Mouse (Mus musculus) C2C12 (cell line): ENCODE measurements around the gene Rufy1. TPM values are rescaled to one million over a fixed set of nuclear protein-coding genes. Genes with fewer than 3 reads are reported as not detected.

Source experiments
- H3K27me3 ChIP-seq: one replicate; pipeline ENCODE4 v1.6.1; 2011; ENCODE audit not compliant: control insufficient read depth, insufficient read depth, insufficient read length
- H3K36me3 ChIP-seq: one replicate; pipeline ENCODE4 v1.6.1; 2011; ENCODE audit not compliant: control insufficient read depth, insufficient read depth
- H3K4me3 ChIP-seq: one replicate; pipeline ENCODE4 v1.5.1; 2011; ENCODE audit warnings: mild to moderate bottlenecking, control low read depth; ENCODE audit not compliant: poor library complexity, insufficient read depth, severe bottlenecking
- H3K79me2 ChIP-seq: one replicate; pipeline ENCODE4 v1.6.1; 2011; ENCODE audit not compliant: control insufficient read depth, insufficient read depth
- H3K79me3 ChIP-seq: one replicate; pipeline ENCODE4 v1.6.1; 2011; ENCODE audit warnings: low read depth, control low read depth
- H3ac ChIP-seq: one replicate; pipeline ENCODE3; 2011; ENCODE audit warnings: low read depth; ENCODE audit not compliant: control insufficient read depth, insufficient read length
- CEBPB ChIP-seq: IDR thresholded peaks from one replicate; pipeline ENCODE4 v1.6.1; 2011; ENCODE audit warnings: low read depth, mild to moderate bottlenecking, control low read depth, moderate library complexity
- CTCF ChIP-seq: IDR thresholded peaks from one replicate; pipeline ENCODE4 v1.5.1; 2011; ENCODE audit not compliant: control insufficient read depth, insufficient read depth, insufficient read length
- FOSL1 ChIP-seq: IDR thresholded peaks from one replicate; pipeline ENCODE4 v1.8.0; 2011; ENCODE audit warnings: mild to moderate bottlenecking, low read length; ENCODE audit not compliant: poor library complexity, insufficient read depth, severe bottlenecking
- MAX ChIP-seq: IDR thresholded peaks from one replicate; pipeline ENCODE4 v1.6.1; 2011; ENCODE audit warnings: mild to moderate bottlenecking, control low read depth
- MYOD1 ChIP-seq: IDR thresholded peaks from one replicate; pipeline ENCODE4 v1.6.1; 2011; ENCODE audit warnings: low read depth; ENCODE audit not compliant: control insufficient read depth, insufficient read length
- MYOG ChIP-seq: IDR thresholded peaks from one replicate; pipeline ENCODE4 v1.6.1; 2011; ENCODE audit not compliant: control insufficient read depth, insufficient read length; ENCODE audit errors: extremely low read depth
- USF1 ChIP-seq: IDR thresholded peaks from one replicate; pipeline ENCODE4 v1.6.1; 2011; ENCODE audit warnings: low read depth, mild to moderate bottlenecking, control low read depth, moderate library complexity
- polyA plus RNA-seq: library from polyadenylated mRNA; unstranded; fragments of >200 nt; fragmentation: generic; extraction: Trizol; gene quantifications from one replicate; pipeline ENCODE4 v1.2.1, GENCODE M21; 2012; ENCODE audit warnings: missing spikeins

Gene Rufy1
- polyA plus RNA-seq, 1 experiment, result 11.1 TPM

GRCm38 (mm10) chr11:50379023-50379752, 51.7 kb downstream of the Rufy1 start:
- Histone ChIP-seq H3ac (peak overlapping the region; percentile 51), H3K79me3 (peaks cover 60% of the 10 kb centered on the region), H3K36me3 (peaks cover 59% of the 10 kb centered on the region), H3K27me3 (no peaks in the 10 kb centered on the region), H3K79me2 (peaks cover 63% of the 10 kb centered on the region), H3K4me3 (peak overlapping the region; percentile 92)
- TF ChIP-seq FOSL1, result no peak
- TF ChIP-seq CEBPB, result no peak
- no peak for TF ChIP-seq MYOG
- TF ChIP-seq CTCF, result no peak
- no peak for TF ChIP-seq MAX
- no peak for TF ChIP-seq MYOD1
- TF ChIP-seq USF1, result no peak

GRCm38 (mm10) chr11:50377892-50378684, 52.8 kb downstream of the Rufy1 start:
- TF ChIP-seq MYOD1 (no peak), CEBPB (peak; percentile 100), USF1 (no peak), MYOG (no peak), FOSL1 (no peak), CTCF (peak; percentile 91), MAX (peak; percentile 64)

GRCm38 (mm10) chr11:50376911-50377891, 53.7 kb downstream of the Rufy1 start, which contains the start of gene Hnrnph1:
Gene Hnrnph1, plus strand, starts transcription at chr11:50376990.
- TF ChIP-seq MAX (peak; percentile 44), MYOG (no peak), CEBPB (peak; percentile 58)
- Histone ChIP-seq H3K36me3 (peaks cover 39% of the 10 kb centered on the region), H3K4me3 (peak within 1 kb of the TSS; percentile 92), H3ac (peak within 1 kb of the TSS; percentile 86), H3K79me3 (peaks cover 45% of the 10 kb centered on the region), H3K79me2 (peaks cover 47% of the 10 kb centered on the region), H3K27me3 (no peaks in the 10 kb centered on the region)

More at GRCm38 (mm10) chr11:50377892-50378684, 52.8 kb downstream of the Rufy1 start:
- H3K79me2 ChIP-seq, result peaks cover 56% of the 10 kb centered on the region
- peak overlapping the region; percentile 92 for H3K4me3 ChIP-seq
- H3K36me3 ChIP-seq, result peaks cover 48% of the 10 kb centered on the region
- no peaks in the 10 kb centered on the region for H3K27me3 ChIP-seq
- H3ac ChIP-seq, result peak overlapping the region; percentile 86
- peaks cover 54% of the 10 kb centered on the region for H3K79me3 ChIP-seq

GRCm38 (mm10) chr11:50376156-50376790, 54.7 kb downstream of the Rufy1 start:
- H3K79me3 ChIP-seq, result peaks cover 36% of the 10 kb centered on the region
- peak overlapping the region; percentile 37 for H3K4me3 ChIP-seq
- peaks cover 30% of the 10 kb centered on the region for H3K36me3 ChIP-seq
- no peaks in the 10 kb centered on the region for H3K27me3 ChIP-seq
- H3K79me2 ChIP-seq, result peaks cover 38% of the 10 kb centered on the region
- TF ChIP-seq USF1, result no peak
- H3ac ChIP-seq, result peak overlapping the region; percentile 72

GRCm38 (mm10) chr11:50375421-50375820, 55.5 kb downstream of the Rufy1 start:
- TF ChIP-seq MYOG, result no peak
- no peak for TF ChIP-seq CTCF
- TF ChIP-seq CEBPB, result no peak
- TF ChIP-seq USF1, result no peak
- no peak for TF ChIP-seq FOSL1
- no peak for TF ChIP-seq MYOD1
- no peak for TF ChIP-seq MAX
- peaks cover 21% of the 10 kb centered on the region for H3K36me3 ChIP-seq
- no peaks in the 10 kb centered on the region for H3K27me3 ChIP-seq
- peaks cover 27% of the 10 kb centered on the region for H3K79me3 ChIP-seq
- no peak overlapping the region for H3ac ChIP-seq
- peaks cover 29% of the 10 kb centered on the region for H3K79me2 ChIP-seq
- no peak overlapping the region for H3K4me3 ChIP-seq
